Mouse (Mus musculus) layer of hippocampus, postnatal 14 days (tissue): ENCODE data around the gene Rnf185. TPM values are rescaled to one million over a fixed set of nuclear protein-coding genes. Genes with fewer than 3 reads are reported as not detected.

Experiments
- DNase-seq, 2 experiments: peaks; one replicate each; pipeline ENCODE4 v3.0.0; 2021 to 2022; ENCODE audit warnings: low spot score in 2 of 2, mixed read lengths in 1 of 2
- total RNA-seq, 2 experiments: library from RNA; stranded (reverse); gene quantifications; 2 replicates each; pipeline ENCODE4 v1.2.3; 2021

The Rnf185 gene
- total RNA-seq, 2 experiments from 2014 or later: 22.9 to 24.9 TPM

- DNase-seq: no peak
Observed at GRCm38 (mm10) chr11:3366411-3366810, 85.8 kb downstream of the Rnf185 start.

Other genes starting within 250 kb of the Rnf185 start
- 10 to 100 TPM; 61.5 to 66.1 TPM for gene Eif4enif1, start 250.0 kb downstream of the Rnf185 start, total RNA-seq
- gene Drg1, start 185.9 kb downstream of the Rnf185 start, total RNA-seq: 100 to 1,000 TPM in 1 of 2 experiments, 10 to 100 TPM in 1; 89.8 to 103 TPM
- 10 to 100 TPM; 50.3 to 50.4 TPM for gene Patz1, start 163.5 kb downstream of the Rnf185 start, total RNA-seq
- gene Pik3ip1, start 122.0 kb downstream of the Rnf185 start, total RNA-seq: 10 to 100 TPM; 29.5 to 35.1 TPM
- 100 to 1,000 TPM in 1 of 2 experiments, 10 to 100 TPM in 1; 98.7 to 113 TPM for gene Limk2, start 43.2 kb downstream of the Rnf185 start, total RNA-seq
- 10 to 100 TPM in 1 of 2 experiments, 1 to 10 TPM in 1; 7.1 to 13.0 TPM for gene Pla2g3, start 35.9 kb upstream of the Rnf185 start, total RNA-seq
- gene Inpp5j, start 52.5 kb upstream of the Rnf185 start, total RNA-seq: 10 to 100 TPM; 66.1 to 72.1 TPM
- gene Selenom, start 62.3 kb upstream of the Rnf185 start, total RNA-seq: 100 to 1,000 TPM; 229 to 234 TPM
- 10 to 100 TPM; 11.5 to 16.1 TPM for gene Smtn, start 88.2 kb upstream of the Rnf185 start, total RNA-seq
- 10 to 100 TPM; 41.8 to 44.0 TPM for gene Morc2a, start 196.8 kb upstream of the Rnf185 start, total RNA-seq